Mouse (Mus musculus): ENCODE measurements at regions not wholly inside any gene's neighbourhood (a gene's known extent, or its start where the extent isn't known, plus 50 kb on each side); places are given as distances from the start of the nearest gene placed in this dataset.

GRCm38 (mm10) chr13:53921796-53922195 lies 133.7 kb downstream of the Drd1 start:
- no peak overlapping the region for H3K27ac ChIP-seq
- 85% methylated on average over 5 of the region's 5 CpGs for WGBS
- no peaks in the 10 kb centered on the region for H3K4me1 ChIP-seq
- no peak for DNase-seq (ENCODE audit: low spot score)
- no peaks in the 10 kb centered on the region for H3K9me3 ChIP-seq (replicated peaks)
- no peak overlapping the region for H3K4me3 ChIP-seq
- no peaks in the 10 kb centered on the region for H3K27me3 ChIP-seq (ENCODE audit: low read depth, poor library complexity, severe bottlenecking)
- no peaks in the 10 kb centered on the region for H3K36me3 ChIP-seq

GRCm38 (mm10) chr13:53919851-53920381 lies 135.6 kb downstream of the Drd1 start:
- Histone ChIP-seq H3K27ac (no peak overlapping the region), H3K36me3 (no peaks in the 10 kb centered on the region), H3K4me3 (no peak overlapping the region), H3K9me3 (replicated peaks) (no peaks in the 10 kb centered on the region), H3K4me1 (no peaks in the 10 kb centered on the region), H3K27me3 (ENCODE audit: low read depth, poor library complexity, severe bottlenecking) (no peaks in the 10 kb centered on the region)
- 62% methylated on average over 5 of the region's 5 CpGs for WGBS
- no peak for DNase-seq (ENCODE audit: low spot score)

DNA sequence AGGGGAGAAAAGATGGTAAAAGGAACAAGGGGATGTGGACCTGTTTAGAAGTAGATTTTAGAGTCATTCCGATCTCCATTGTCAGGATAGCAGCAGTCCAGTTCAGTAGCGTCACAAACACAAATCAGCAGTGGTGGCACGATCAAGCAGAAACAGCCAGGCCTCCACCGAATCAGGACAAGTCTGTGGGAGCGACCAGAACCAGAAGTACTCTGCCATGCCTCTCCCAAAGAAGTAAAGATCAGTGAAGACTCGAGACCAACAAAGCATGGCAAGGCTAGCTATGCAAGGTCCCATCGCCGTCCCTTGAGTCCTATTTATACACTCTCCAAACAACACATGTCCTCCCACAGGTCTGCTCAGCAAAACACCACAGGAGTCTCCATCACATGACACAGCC lies 140.0 kb downstream of the Drd1 start:
- WGBS: 91% methylated on average over 8 of the region's 8 CpGs
- no peak for DNase-seq (ENCODE audit: low spot score)

DNA sequence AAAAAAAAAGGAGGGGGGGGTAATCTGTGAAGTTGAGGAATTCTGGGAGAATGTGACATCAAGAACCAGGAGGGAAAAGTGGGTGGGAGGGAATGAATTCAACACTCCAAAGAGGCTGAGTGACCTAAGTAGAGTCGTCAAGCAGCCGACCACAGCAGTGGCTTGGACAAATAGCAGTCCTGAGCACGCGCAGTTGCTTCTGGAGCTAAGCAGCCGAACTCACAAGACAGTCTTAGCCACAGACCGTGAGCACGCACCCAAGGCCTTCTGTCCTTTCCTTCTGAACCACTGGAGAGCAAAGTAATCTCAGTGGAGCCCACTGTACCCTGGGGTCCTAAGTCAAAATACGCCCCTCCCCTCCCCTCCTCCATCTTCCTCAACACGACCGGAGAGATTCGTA lies 141.1 kb downstream of the Drd1 start:
- 87% methylated on average over 11 of the region's 11 CpGs for WGBS
- no peaks in the 10 kb centered on the region for H3K36me3 ChIP-seq
- H3K4me1 ChIP-seq: no peaks in the 10 kb centered on the region
- H3K4me3 ChIP-seq: no peak overlapping the region
- H3K27me3 ChIP-seq (ENCODE audit: low read depth, poor library complexity, severe bottlenecking): no peaks in the 10 kb centered on the region
- no peaks in the 10 kb centered on the region for H3K9me3 ChIP-seq (replicated peaks)
- H3K27ac ChIP-seq: no peak overlapping the region
- no peak for DNase-seq (ENCODE audit: low spot score)

More for the DNA sequence above, 140.0 kb downstream of the Drd1 start:
- H3K36me3 ChIP-seq: no peaks in the 10 kb centered on the region
- no peaks in the 10 kb centered on the region for H3K9me3 ChIP-seq (replicated peaks)
- no peaks in the 10 kb centered on the region for H3K27me3 ChIP-seq (ENCODE audit: low read depth, poor library complexity, severe bottlenecking)
- H3K4me3 ChIP-seq: no peak overlapping the region
- no peaks in the 10 kb centered on the region for H3K4me1 ChIP-seq
- no peak overlapping the region for H3K27ac ChIP-seq

- DNase-seq (ENCODE audit: low spot score): no peak
- no peaks in the 10 kb centered on the region for H3K9me3 ChIP-seq (replicated peaks)
- 74% methylated on average over 10 of the region's 10 CpGs for WGBS
- H3K36me3 ChIP-seq: no peaks in the 10 kb centered on the region
- H3K4me1 ChIP-seq: no peaks in the 10 kb centered on the region
- no peaks in the 10 kb centered on the region for H3K27me3 ChIP-seq (ENCODE audit: low read depth, poor library complexity, severe bottlenecking)
- H3K4me3 ChIP-seq: no peak overlapping the region
- no peak overlapping the region for H3K27ac ChIP-seq
These were observed 142.0 kb downstream of the Drd1 start for GRCm38 (mm10) chr13:53913501-53913900.

GRCm38 (mm10) chr13:53911846-53912245 lies 143.7 kb downstream of the Drd1 start:
- H3K4me1 ChIP-seq: no peaks in the 10 kb centered on the region
- H3K27ac ChIP-seq: no peak overlapping the region
- H3K27me3 ChIP-seq (ENCODE audit: low read depth, poor library complexity, severe bottlenecking): no peaks in the 10 kb centered on the region
- no peaks in the 10 kb centered on the region for H3K36me3 ChIP-seq
- H3K4me3 ChIP-seq: no peak overlapping the region
- no peak for DNase-seq (ENCODE audit: low spot score)
- 70% methylated on average over 3 of the region's 3 CpGs for WGBS
- no peaks in the 10 kb centered on the region for H3K9me3 ChIP-seq (replicated peaks)

DNA sequence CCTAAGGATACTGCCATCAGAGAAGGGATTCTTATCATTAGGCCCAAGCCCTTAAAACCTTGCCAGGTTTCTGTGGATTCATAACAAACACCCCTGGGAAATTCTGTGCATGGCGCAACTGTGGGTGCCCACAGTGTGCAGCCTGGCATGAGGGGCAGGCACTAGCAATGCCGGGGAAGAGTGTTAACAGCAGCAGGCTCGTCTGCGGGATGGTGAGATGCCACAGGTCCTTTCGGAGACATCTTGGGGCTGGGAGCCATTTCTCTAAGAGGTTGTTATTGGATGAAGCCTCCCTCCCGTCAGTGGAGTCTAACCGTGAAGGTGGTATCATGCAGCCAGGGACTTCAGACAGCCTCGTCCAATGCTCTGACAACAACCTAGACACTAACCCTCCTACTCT lies 144.2 kb downstream of the Drd1 start:
- Histone ChIP-seq H3K36me3 (no peaks in the 10 kb centered on the region), H3K27me3 (ENCODE audit: low read depth, poor library complexity, severe bottlenecking) (no peaks in the 10 kb centered on the region), H3K9me3 (replicated peaks) (no peaks in the 10 kb centered on the region), H3K4me1 (no peaks in the 10 kb centered on the region), H3K4me3 (no peak overlapping the region), H3K27ac (no peak overlapping the region)
- WGBS: 87% methylated on average over 8 of the region's 8 CpGs
- no peak for DNase-seq (ENCODE audit: low spot score)

GRCm38 (mm10) chr13:53910251-53910650 lies 145.3 kb downstream of the Drd1 start:
- Histone ChIP-seq H3K27me3 (ENCODE audit: low read depth, poor library complexity, severe bottlenecking) (no peaks in the 10 kb centered on the region), H3K27ac (no peak overlapping the region), H3K4me3 (no peak overlapping the region), H3K4me1 (no peaks in the 10 kb centered on the region), H3K36me3 (no peaks in the 10 kb centered on the region), H3K9me3 (replicated peaks) (no peaks in the 10 kb centered on the region)
- no peak for DNase-seq (ENCODE audit: low spot score)
- WGBS: 90% methylated on average over 4 of the region's 4 CpGs

DNA sequence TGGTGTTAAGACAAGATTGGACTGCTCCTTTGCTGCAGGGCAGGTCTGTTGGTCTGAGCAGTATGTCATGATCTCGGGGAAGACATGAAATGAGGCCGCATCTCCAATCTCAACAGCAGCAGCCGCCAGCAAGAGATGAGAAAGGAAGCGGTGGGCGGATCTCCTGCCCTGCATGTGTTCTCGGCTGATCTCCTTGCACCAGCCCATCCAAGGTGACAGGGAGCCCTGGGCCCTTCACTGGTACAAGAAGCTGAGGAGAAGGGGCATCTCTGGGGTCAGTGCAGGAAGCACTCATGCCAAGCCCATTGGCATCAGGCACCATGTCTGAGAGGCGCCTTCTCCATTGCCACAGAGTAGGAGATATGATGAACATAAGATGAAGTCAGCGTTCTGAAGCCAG lies 151.0 kb downstream of the Drd1 start:
- Histone ChIP-seq H3K4me3 (no peak overlapping the region), H3K9me3 (replicated peaks) (no peaks in the 10 kb centered on the region), H3K4me1 (peaks cover 4% of the 10 kb centered on the region; the same call in 1 of the 2 replicates), H3K27me3 (ENCODE audit: low read depth, poor library complexity, severe bottlenecking) (no peaks in the 10 kb centered on the region), H3K36me3 (no peaks in the 10 kb centered on the region), H3K27ac (no peak overlapping the region)
- WGBS: 85% methylated on average over 8 of the region's 8 CpGs
- no peak for DNase-seq (ENCODE audit: low spot score)

DNA sequence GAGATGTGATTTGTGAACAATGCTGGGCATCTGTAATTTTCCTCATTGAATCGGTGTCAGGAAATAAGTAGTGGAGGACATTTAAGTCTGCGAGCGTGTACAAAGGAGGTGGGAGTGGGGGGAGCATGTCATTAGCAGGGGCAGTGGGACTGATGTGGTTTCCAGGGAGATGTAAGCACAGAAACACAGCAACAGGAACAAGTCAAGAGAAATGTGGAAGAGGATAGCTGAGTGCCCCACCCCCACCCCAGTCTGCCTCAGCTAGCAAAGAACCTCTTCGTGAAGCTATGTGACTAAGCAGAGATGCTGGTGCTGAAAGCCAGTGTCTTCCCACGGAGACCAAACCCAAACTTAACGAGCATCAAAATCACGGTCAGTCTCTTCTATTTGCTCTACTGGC lies 151.9 kb downstream of the Drd1 start:
- Histone ChIP-seq H3K27ac (no peak overlapping the region), H3K36me3 (no peaks in the 10 kb centered on the region), H3K4me1 (peaks cover 6% of the 10 kb centered on the region; the same call in 1 of the 2 replicates), H3K4me3 (no peak overlapping the region), H3K27me3 (ENCODE audit: low read depth, poor library complexity, severe bottlenecking) (no peaks in the 10 kb centered on the region), H3K9me3 (replicated peaks) (no peaks in the 10 kb centered on the region)
- no peak for DNase-seq (ENCODE audit: low spot score)
- WGBS: 81% methylated on average over 7 of the region's 7 CpGs

- H3K27ac ChIP-seq: no peak overlapping the region
- no peaks in the 10 kb centered on the region for H3K36me3 ChIP-seq
- DNase-seq (ENCODE audit: low spot score): no peak
- no peaks in the 10 kb centered on the region for H3K9me3 ChIP-seq (replicated peaks)
- H3K4me1 ChIP-seq: peaks cover 14% of the 10 kb centered on the region
- H3K4me3 ChIP-seq: no peak overlapping the region
- H3K27me3 ChIP-seq (ENCODE audit: low read depth, poor library complexity, severe bottlenecking): no peaks in the 10 kb centered on the region
- 94% methylated on average over 2 of the region's 2 CpGs for WGBS
These were observed 152.7 kb downstream of the Drd1 start for GRCm38 (mm10) chr13:53902831-53903230.

- Histone ChIP-seq H3K9me3 (replicated peaks) (no peaks in the 10 kb centered on the region), H3K27ac (no peak overlapping the region), H3K4me1 (peaks cover 15% of the 10 kb centered on the region), H3K36me3 (no peaks in the 10 kb centered on the region), H3K27me3 (ENCODE audit: low read depth, poor library complexity, severe bottlenecking) (no peaks in the 10 kb centered on the region), H3K4me3 (no peak overlapping the region)
- no peak for DNase-seq (ENCODE audit: low spot score)
- 85% methylated on average over 3 of the region's 3 CpGs for WGBS
These were observed 155.0 kb downstream of the Drd1 start for GRCm38 (mm10) chr13:53900406-53901025.

- Histone ChIP-seq H3K4me3 (no peak overlapping the region), H3K36me3 (no peaks in the 10 kb centered on the region), H3K27ac (no peak overlapping the region), H3K27me3 (ENCODE audit: low read depth, poor library complexity, severe bottlenecking) (no peaks in the 10 kb centered on the region), H3K9me3 (replicated peaks) (no peaks in the 10 kb centered on the region), H3K4me1 (peaks cover 11% of the 10 kb centered on the region)
- 78% methylated on average over 10 of the region's 10 CpGs for WGBS
- no peak for DNase-seq (ENCODE audit: low spot score)
These were observed 157.2 kb downstream of the Drd1 start for GRCm38 (mm10) chr13:53898351-53898750.

GRCm38 (mm10) chr13:53897176-53897575 lies 158.3 kb downstream of the Drd1 start:
- no peaks in the 10 kb centered on the region for H3K36me3 ChIP-seq
- no peaks in the 10 kb centered on the region for H3K9me3 ChIP-seq (replicated peaks)
- no peaks in the 10 kb centered on the region for H3K27me3 ChIP-seq (ENCODE audit: low read depth, poor library complexity, severe bottlenecking)
- H3K27ac ChIP-seq: no peak overlapping the region
- H3K4me1 ChIP-seq: peaks cover 11% of the 10 kb centered on the region
- 92% methylated on average over 2 of the region's 2 CpGs for WGBS
- DNase-seq (ENCODE audit: low spot score): no peak
- no peak overlapping the region for H3K4me3 ChIP-seq

All from limb, embryonic 10.5 days (tissue).